Mouse (Mus musculus): Measurements from ENCODE around the gene Tnfrsf8. TPM values are rescaled to one million over a fixed set of nuclear protein-coding genes. Genes with fewer than 3 reads are reported as not detected.
"Not testable (repeated sequence)": the region's sequence is repeated elsewhere in the genome, so short reads cannot be mapped to it uniquely, and the experiment has no call there.

Tnfrsf8 gene
- 0.11 TPM in 1 of 2 replicates, not detected in the other for polyA plus RNA-seq (2015; fragmentation: Nextera tagmentation; extraction: Ambion mirVana)

GRCm38 (mm10) chr4:145314836-145315467 is at the start of gene Tnfrsf8:
Tnfrsf8 (minus strand) TSS chr4:145315164.
- Histone ChIP-seq H3K9me3 (no peaks in the 10 kb centered on the region), H3K4me3 (replicated peaks) (no peak within 1 kb of the TSS), H3K27me3 (replicated peaks) (peaks cover 13% of the 10 kb centered on the region), H3K9ac (no peak within 1 kb of the TSS), H3K4me1 (replicated peaks) (no peaks in the 10 kb centered on the region), H3K36me3 (no peaks in the 10 kb centered on the region), H3K4me2 (replicated peaks) (no peak within 1 kb of the TSS; the same call in 1 of the 2 replicates), H3K27ac (no peak within 1 kb of the TSS)
- WGBS: 3% methylated on average over 24 of the region's 24 CpGs
- peak; percentile 43; the same call in 1 of the 2 replicates for ATAC-seq

- H3K36me3 ChIP-seq; H3K4me2 ChIP-seq (replicated peaks); H3K9me3 ChIP-seq; ATAC-seq; H3K4me1 ChIP-seq (replicated peaks); H3K9ac ChIP-seq; H3K27me3 ChIP-seq (replicated peaks); H3K4me3 ChIP-seq (replicated peaks); H3K27ac ChIP-seq: not testable (repeated sequence)
Measured at GRCm38 (mm10) chr4:145361635-145362034, 46.7 kb upstream of the Tnfrsf8 start.

GRCm38 (mm10) chr4:145361065-145361464 is 46.1 kb upstream of the Tnfrsf8 start:
- ATAC-seq: peak; percentile 99
- no peaks in the 10 kb centered on the region for H3K4me1 ChIP-seq (replicated peaks)
- H3K4me3 ChIP-seq (replicated peaks): no peak overlapping the region
- no peak overlapping the region for H3K9ac ChIP-seq
- 0 out of 2 replicates have a peak overlapping the region, but pooled peaks have one; percentile 2 for H3K27ac ChIP-seq
- H3K4me2 ChIP-seq (replicated peaks): peak overlapping the region; percentile 31
- WGBS: 4% methylated on average over 12 of the region's 12 CpGs
- no peaks in the 10 kb centered on the region for H3K36me3 ChIP-seq
- no peaks in the 10 kb centered on the region for H3K9me3 ChIP-seq
- H3K27me3 ChIP-seq (replicated peaks): no peaks in the 10 kb centered on the region

GRCm38 (mm10) chr4:145360567-145360966 is 45.6 kb upstream of the Tnfrsf8 start:
- Histone ChIP-seq H3K4me3 (replicated peaks) (no peak overlapping the region), H3K9me3 (no peaks in the 10 kb centered on the region), H3K4me2 (replicated peaks) (0 out of 2 replicates have a peak overlapping the region, but pooled peaks have one; percentile 31), H3K27me3 (replicated peaks) (no peaks in the 10 kb centered on the region), H3K27ac (no peak overlapping the region), H3K36me3 (no peaks in the 10 kb centered on the region), H3K4me1 (replicated peaks) (no peaks in the 10 kb centered on the region), H3K9ac (no peak overlapping the region)
- WGBS: 35% methylated on average over 1 of the region's 1 CpGs
- peak; percentile 80; the same call in 1 of the 2 replicates for ATAC-seq

- Histone ChIP-seq H3K4me2 (replicated peaks) (no peak overlapping the region), H3K27me3 (replicated peaks) (no peaks in the 10 kb centered on the region), H3K27ac (no peak overlapping the region), H3K4me1 (replicated peaks) (no peaks in the 10 kb centered on the region), H3K36me3 (no peaks in the 10 kb centered on the region), H3K9me3 (no peaks in the 10 kb centered on the region), H3K9ac (no peak overlapping the region), H3K4me3 (replicated peaks) (no peak overlapping the region)
- no peak for ATAC-seq
Measured at GRCm38 (mm10) chr4:145356234-145356633, 41.3 kb upstream of the Tnfrsf8 start.

GRCm38 (mm10) chr4:145353855-145354254 is 38.9 kb upstream of the Tnfrsf8 start:
- 26% methylated on average over 2 of the region's 2 CpGs for WGBS
- H3K4me2 ChIP-seq (replicated peaks): no peak overlapping the region
- peak; percentile 79 for ATAC-seq
- H3K27ac ChIP-seq: no peak overlapping the region
- H3K9me3 ChIP-seq: no peaks in the 10 kb centered on the region
- no peaks in the 10 kb centered on the region for H3K27me3 ChIP-seq (replicated peaks)
- H3K9ac ChIP-seq: no peak overlapping the region
- no peaks in the 10 kb centered on the region for H3K4me1 ChIP-seq (replicated peaks)
- no peak overlapping the region for H3K4me3 ChIP-seq (replicated peaks)
- H3K36me3 ChIP-seq: no peaks in the 10 kb centered on the region

GRCm38 (mm10) chr4:145344948-145345347 is 30.0 kb upstream of the Tnfrsf8 start:
- Histone ChIP-seq H3K27me3 (replicated peaks) (no peaks in the 10 kb centered on the region), H3K9me3 (no peaks in the 10 kb centered on the region), H3K9ac (no peak overlapping the region), H3K4me1 (replicated peaks) (no peaks in the 10 kb centered on the region), H3K27ac (no peak overlapping the region), H3K36me3 (no peaks in the 10 kb centered on the region), H3K4me2 (replicated peaks) (no peak overlapping the region), H3K4me3 (replicated peaks) (no peak overlapping the region)
- WGBS: 97% methylated on average over 1 of the region's 1 CpGs
- ATAC-seq: no peak

GRCm38 (mm10) chr4:145341879-145342809 is 27.2 kb upstream of the Tnfrsf8 start:
- H3K4me3 ChIP-seq (replicated peaks): no peak overlapping the region
- ATAC-seq: no peak
- H3K9me3 ChIP-seq: no peaks in the 10 kb centered on the region

GRCm38 (mm10) chr4:145337906-145338858 is 23.2 kb upstream of the Tnfrsf8 start:
- H3K36me3 ChIP-seq: no peaks in the 10 kb centered on the region
- no peak for ATAC-seq
- no peak overlapping the region for H3K4me2 ChIP-seq (replicated peaks)
- no peak overlapping the region for H3K27ac ChIP-seq
- H3K4me1 ChIP-seq (replicated peaks): no peaks in the 10 kb centered on the region
- H3K9ac ChIP-seq: no peak overlapping the region
- no peak overlapping the region for H3K4me3 ChIP-seq (replicated peaks)
- no peaks in the 10 kb centered on the region for H3K27me3 ChIP-seq (replicated peaks)
- 75% methylated on average over 9 of the region's 9 CpGs for WGBS
- no peaks in the 10 kb centered on the region for H3K9me3 ChIP-seq

More at GRCm38 (mm10) chr4:145341879-145342809, 27.2 kb upstream of the Tnfrsf8 start:
- Histone ChIP-seq H3K27ac (no peak overlapping the region), H3K4me2 (replicated peaks) (no peak overlapping the region), H3K36me3 (no peaks in the 10 kb centered on the region), H3K4me1 (replicated peaks) (no peaks in the 10 kb centered on the region), H3K27me3 (replicated peaks) (no peaks in the 10 kb centered on the region), H3K9ac (no peak overlapping the region)
- 76% methylated on average over 6 of the region's 6 CpGs for whole genome bisulfite sequencing

GRCm38 (mm10) chr4:145336587-145336986 is 21.6 kb upstream of the Tnfrsf8 start:
- H3K27ac ChIP-seq: no peak overlapping the region
- ATAC-seq: no peak
- no peaks in the 10 kb centered on the region for H3K9me3 ChIP-seq
- H3K9ac ChIP-seq: no peak overlapping the region
- H3K4me3 ChIP-seq (replicated peaks): no peak overlapping the region
- H3K4me2 ChIP-seq (replicated peaks): no peak overlapping the region
- no peaks in the 10 kb centered on the region for H3K36me3 ChIP-seq
- 92% methylated on average over 5 of the region's 5 CpGs for WGBS
- H3K27me3 ChIP-seq (replicated peaks): no peaks in the 10 kb centered on the region
- no peaks in the 10 kb centered on the region for H3K4me1 ChIP-seq (replicated peaks)

- H3K36me3 ChIP-seq: no peaks in the 10 kb centered on the region
- H3K4me3 ChIP-seq (replicated peaks): no peak overlapping the region
- no peaks in the 10 kb centered on the region for H3K27me3 ChIP-seq (replicated peaks)
- no peaks in the 10 kb centered on the region for H3K4me1 ChIP-seq (replicated peaks)
- no peak overlapping the region for H3K4me2 ChIP-seq (replicated peaks)
- H3K9ac ChIP-seq: no peak overlapping the region
- H3K27ac ChIP-seq: no peak overlapping the region
- no peak for ATAC-seq
- 70% methylated on average over 1 of the region's 1 CpGs for WGBS
- H3K9me3 ChIP-seq: no peaks in the 10 kb centered on the region
Measured at GRCm38 (mm10) chr4:145336019-145336418, 21.1 kb upstream of the Tnfrsf8 start.

GRCm38 (mm10) chr4:145323631-145324030 is 8.7 kb upstream of the Tnfrsf8 start:
- Histone ChIP-seq H3K27ac (no peak overlapping the region), H3K4me3 (replicated peaks) (no peak overlapping the region), H3K36me3 (no peaks in the 10 kb centered on the region), H3K4me1 (replicated peaks) (no peaks in the 10 kb centered on the region), H3K9me3 (no peaks in the 10 kb centered on the region), H3K9ac (no peak overlapping the region), H3K4me2 (replicated peaks) (no peak overlapping the region), H3K27me3 (replicated peaks) (no peaks in the 10 kb centered on the region)
- 72% methylated on average over 3 of the region's 3 CpGs for WGBS
- no peak for ATAC-seq
